Mouse (Mus musculus): ENCODE data around the gene Polr2e. TPM values are rescaled to one million over a fixed set of nuclear protein-coding genes. Genes with fewer than 3 reads are reported as not detected.
"Not testable (repeated sequence)": the region's sequence is repeated elsewhere in the genome, so short reads cannot be mapped to it uniquely, and the experiment has no call there.

Gene Polr2e
- polyA plus RNA-seq, 1 experiment from 2014 or later, result 141 TPM

- no peak overlapping the region for H3K27ac ChIP-seq (ENCODE audit: low read depth, low read length)
Measured at GRCm38 (mm10) chr10:80063877-80064650, 24.5 kb upstream of the Polr2e start.

GRCm38 (mm10) chr10:80063104-80063503, 23.5 kb upstream of the Polr2e start:
- Histone ChIP-seq H3K27ac (ENCODE audit: low read depth, low read length) (peak overlapping the region; percentile 11; the same call in 1 of the 2 replicates), H3K9ac (ENCODE audit: low read depth, low read length) (peak overlapping the region; percentile 43; the same call in 1 of the 2 replicates), H3K36me3 (ENCODE audit: control insufficient read depth, insufficient read depth, low read length) (peaks cover 19% of the 10 kb centered on the region), H3K9me3 (ENCODE audit: control insufficient read depth, low read length) (no peaks in the 10 kb centered on the region), H3K27me3 (replicated peaks; ENCODE audit: control insufficient read depth, insufficient read depth, low read length) (no peaks in the 10 kb centered on the region), H3K4me2 (ENCODE audit: low read length) (no peak overlapping the region), H3K4me3 (ENCODE audit: low read length) (no peak overlapping the region), H3K4me1 (ENCODE audit: control insufficient read depth, insufficient read depth, low read depth, low read length) (peaks cover 2% of the 10 kb centered on the region; the same call in 1 of the 2 replicates)
- WGBS, result 63% methylated on average over 5 of the region's 5 CpGs
- ATAC-seq, result peak; percentile 73

More at GRCm38 (mm10) chr10:80063877-80064650, 24.5 kb upstream of the Polr2e start:
- WGBS, result 68% methylated on average over 23 of the region's 23 CpGs
- Histone ChIP-seq H3K4me1 (ENCODE audit: control insufficient read depth, insufficient read depth, low read depth, low read length) (peaks cover 2% of the 10 kb centered on the region; the same call in 1 of the 2 replicates), H3K9me3 (ENCODE audit: control insufficient read depth, low read length) (no peaks in the 10 kb centered on the region), H3K4me2 (ENCODE audit: low read length) (no peak overlapping the region), H3K27me3 (replicated peaks; ENCODE audit: control insufficient read depth, insufficient read depth, low read length) (no peaks in the 10 kb centered on the region), H3K4me3 (ENCODE audit: low read length) (no peak overlapping the region), H3K9ac (ENCODE audit: low read depth, low read length) (peak overlapping the region; percentile 35; the same call in 1 of the 2 replicates), H3K36me3 (ENCODE audit: control insufficient read depth, insufficient read depth, low read length) (peaks cover 16% of the 10 kb centered on the region)
- ATAC-seq, result no peak

GRCm38 (mm10) chr10:80057683-80058326, 18.2 kb upstream of the Polr2e start:
- no peak overlapping the region for H3K4me3 ChIP-seq (ENCODE audit: low read length)
- 71% methylated on average over 30 of the region's 30 CpGs for WGBS
- H3K27ac ChIP-seq (ENCODE audit: low read depth, low read length), result no peak overlapping the region
- H3K27me3 ChIP-seq (replicated peaks; ENCODE audit: control insufficient read depth, insufficient read depth, low read length), result no peaks in the 10 kb centered on the region
- ATAC-seq, result no peak
- peaks cover 28% of the 10 kb centered on the region for H3K36me3 ChIP-seq (ENCODE audit: control insufficient read depth, insufficient read depth, low read length)
- no peak overlapping the region for H3K4me2 ChIP-seq (ENCODE audit: low read length)
- H3K4me1 ChIP-seq (ENCODE audit: control insufficient read depth, insufficient read depth, low read depth, low read length), result peaks cover 13% of the 10 kb centered on the region
- H3K9ac ChIP-seq (ENCODE audit: low read depth, low read length), result no peak overlapping the region
- no peaks in the 10 kb centered on the region for H3K9me3 ChIP-seq (ENCODE audit: control insufficient read depth, low read length)

GRCm38 (mm10) chr10:80056976-80057682, 17.5 kb upstream of the Polr2e start:
- Histone ChIP-seq H3K9me3 (ENCODE audit: control insufficient read depth, low read length) (no peaks in the 10 kb centered on the region), H3K27ac (ENCODE audit: low read depth, low read length) (no peak overlapping the region), H3K4me3 (ENCODE audit: low read length) (no peak overlapping the region), H3K36me3 (ENCODE audit: control insufficient read depth, insufficient read depth, low read length) (peaks cover 28% of the 10 kb centered on the region), H3K27me3 (replicated peaks; ENCODE audit: control insufficient read depth, insufficient read depth, low read length) (no peaks in the 10 kb centered on the region), H3K9ac (ENCODE audit: low read depth, low read length) (no peak overlapping the region), H3K4me2 (ENCODE audit: low read length) (no peak overlapping the region), H3K4me1 (ENCODE audit: control insufficient read depth, insufficient read depth, low read depth, low read length) (peaks cover 13% of the 10 kb centered on the region)
- no peak for ATAC-seq
- 91% methylated on average over 27 of the region's 27 CpGs for WGBS

- H3K27ac ChIP-seq (ENCODE audit: low read depth, low read length), result no peak overlapping the region
- no peaks in the 10 kb centered on the region for H3K27me3 ChIP-seq (replicated peaks; ENCODE audit: control insufficient read depth, insufficient read depth, low read length)
- H3K9me3 ChIP-seq (ENCODE audit: control insufficient read depth, low read length), result no peaks in the 10 kb centered on the region
- no peak overlapping the region for H3K4me2 ChIP-seq (ENCODE audit: low read length)
- H3K9ac ChIP-seq (ENCODE audit: low read depth, low read length), result no peak overlapping the region
- 93% methylated on average over 4 of the region's 4 CpGs for WGBS
- no peak for ATAC-seq
- no peak overlapping the region for H3K4me3 ChIP-seq (ENCODE audit: low read length)
- H3K4me1 ChIP-seq (ENCODE audit: control insufficient read depth, insufficient read depth, low read depth, low read length), result peaks cover 13% of the 10 kb centered on the region
- peaks cover 28% of the 10 kb centered on the region for H3K36me3 ChIP-seq (ENCODE audit: control insufficient read depth, insufficient read depth, low read length)
Measured at GRCm38 (mm10) chr10:80056506-80056905, 16.9 kb upstream of the Polr2e start.

- no peak overlapping the region for H3K27ac ChIP-seq (ENCODE audit: low read depth, low read length)
- no peak overlapping the region; the same call in 1 of the 2 replicates for H3K9ac ChIP-seq (ENCODE audit: low read depth, low read length)
- no peaks in the 10 kb centered on the region for H3K27me3 ChIP-seq (replicated peaks; ENCODE audit: control insufficient read depth, insufficient read depth, low read length)
- peaks cover 28% of the 10 kb centered on the region for H3K36me3 ChIP-seq (ENCODE audit: control insufficient read depth, insufficient read depth, low read length)
- 94% methylated on average over 8 of the region's 10 CpGs for WGBS
- no peak for ATAC-seq
- H3K4me3 ChIP-seq (ENCODE audit: low read length), result no peak overlapping the region
- peak overlapping the region; percentile 15; the same call in 1 of the 2 replicates for H3K4me2 ChIP-seq (ENCODE audit: low read length)
- no peaks in the 10 kb centered on the region for H3K9me3 ChIP-seq (ENCODE audit: control insufficient read depth, low read length)
- peaks cover 13% of the 10 kb centered on the region for H3K4me1 ChIP-seq (ENCODE audit: control insufficient read depth, insufficient read depth, low read depth, low read length)
Measured at GRCm38 (mm10) chr10:80055891-80056290, 16.3 kb upstream of the Polr2e start.

- H3K4me2 ChIP-seq (ENCODE audit: low read length), result peak overlapping the region; percentile 83
- peaks cover 13% of the 10 kb centered on the region for H3K4me1 ChIP-seq (ENCODE audit: control insufficient read depth, insufficient read depth, low read depth, low read length)
- no peaks in the 10 kb centered on the region for H3K9me3 ChIP-seq (ENCODE audit: control insufficient read depth, low read length)
- no peak for ATAC-seq
- H3K27ac ChIP-seq (ENCODE audit: low read depth, low read length), result no peak overlapping the region
- H3K27me3 ChIP-seq (replicated peaks; ENCODE audit: control insufficient read depth, insufficient read depth, low read length), result no peaks in the 10 kb centered on the region
- H3K9ac ChIP-seq (ENCODE audit: low read depth, low read length), result peak overlapping the region; percentile 14; the same call in 1 of the 2 replicates
- WGBS, result 80% methylated on average over 5 of the region's 5 CpGs
- H3K36me3 ChIP-seq (ENCODE audit: control insufficient read depth, insufficient read depth, low read length), result peaks cover 25% of the 10 kb centered on the region
- H3K4me3 ChIP-seq (ENCODE audit: low read length), result peak overlapping the region; percentile 81
Measured at GRCm38 (mm10) chr10:80055364-80055763, 15.8 kb upstream of the Polr2e start.

GRCm38 (mm10) chr10:80054911-80055310, 15.3 kb upstream of the Polr2e start:
- peaks cover 13% of the 10 kb centered on the region for H3K4me1 ChIP-seq (ENCODE audit: control insufficient read depth, insufficient read depth, low read depth, low read length)
- WGBS, result 19% methylated on average over 3 of the region's 3 CpGs
- not testable (repeated sequence) for H3K27ac ChIP-seq (ENCODE audit: low read depth, low read length); H3K27me3 ChIP-seq (replicated peaks; ENCODE audit: control insufficient read depth, insufficient read depth, low read length); ATAC-seq; H3K9me3 ChIP-seq (ENCODE audit: control insufficient read depth, low read length)
- H3K9ac ChIP-seq (ENCODE audit: low read depth, low read length), result peak overlapping the region; percentile 96
- H3K4me3 ChIP-seq (ENCODE audit: low read length), result peak overlapping the region; percentile 81
- H3K36me3 ChIP-seq (ENCODE audit: control insufficient read depth, insufficient read depth, low read length), result peaks cover 23% of the 10 kb centered on the region
- H3K4me2 ChIP-seq (ENCODE audit: low read length), result peak overlapping the region; percentile 83

Data from hindbrain, embryonic 16.5 days (tissue).